Mouse (Mus musculus) olfactory bulb, adult 2 months (tissue): ENCODE results near the gene Ptov1.

Experiments
- CTCF ChIP-seq: fragments of 200-500 bp; IDR thresholded peaks from 2 replicates; pipeline ENCODE4 v1.5.1; 2012; ENCODE audit warnings: low read depth, mild to moderate bottlenecking, low read length, moderate library complexity; ENCODE audit not compliant: insufficient read depth
- POLR2A ChIP-seq: fragments of 200-500 bp; IDR thresholded peaks from 2 replicates; pipeline ENCODE4 v1.6.1; 2012; ENCODE audit warnings: mild to moderate bottlenecking, low read depth, low read length, moderate library complexity; ENCODE audit not compliant: insufficient read depth

GRCm38 (mm10) chr7:44853596-44854355 is 15.8 kb downstream of the Ptov1 start:
- TF ChIP-seq POLR2A (no peak), CTCF (no peak)
